Mouse (Mus musculus): ENCODE results near the gene Impdh1.

Gene Impdh1

DNA sequence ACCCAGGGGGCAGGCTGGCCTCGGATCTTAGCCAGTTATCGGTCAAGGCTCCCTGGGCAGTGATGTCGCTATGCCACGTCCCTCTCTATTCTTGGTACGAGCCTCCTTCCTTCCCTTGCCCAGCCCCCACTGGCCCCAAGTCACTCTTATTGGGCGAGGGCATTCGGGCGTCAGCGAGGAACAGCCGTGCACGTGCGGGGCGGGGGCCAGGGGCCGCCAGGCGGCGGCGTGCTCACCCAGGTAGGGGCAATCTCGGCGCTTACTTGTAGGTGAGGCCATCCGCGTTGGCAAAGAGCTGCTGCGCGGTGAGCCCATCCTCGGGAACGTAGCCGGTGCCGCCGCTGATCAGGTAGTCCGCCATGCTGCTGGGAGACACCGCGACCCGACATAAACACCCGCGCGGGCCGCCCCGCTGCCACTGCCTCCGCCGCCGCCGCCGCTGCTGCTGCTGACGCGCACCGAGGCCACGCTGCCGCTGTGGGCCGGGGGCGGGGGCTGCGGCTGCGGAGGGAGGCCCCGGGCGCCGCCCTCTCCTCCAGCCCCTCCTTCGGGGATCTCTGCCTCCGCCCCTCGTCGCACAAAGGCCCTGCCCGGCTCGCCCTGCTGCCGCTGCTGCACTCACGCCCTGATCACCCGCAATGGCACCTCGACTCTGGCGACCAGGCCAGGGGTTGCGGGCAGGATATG is 4.2 kb downstream of the Impdh1 start:
- no peak for DNase-seq (ENCODE audit: low spot score)

DNA sequence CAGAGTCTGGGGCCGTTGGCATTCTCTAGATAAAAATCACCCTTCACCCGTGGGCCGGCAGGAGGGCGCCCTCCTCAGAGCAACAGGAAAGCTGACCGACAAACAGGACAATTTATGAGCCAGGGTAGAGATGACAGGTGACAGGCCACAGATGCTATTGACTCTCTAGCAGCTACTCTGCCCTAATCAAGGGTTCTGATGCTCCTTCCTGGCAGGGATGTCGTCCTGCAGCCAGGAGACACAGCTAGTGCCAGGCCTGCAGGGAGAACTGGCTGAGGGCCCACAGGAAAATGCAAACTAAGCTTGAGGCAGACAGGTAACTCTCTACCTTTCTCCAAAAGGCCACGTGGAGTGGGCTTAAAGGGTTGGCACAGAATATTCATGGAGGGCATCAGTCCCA is 5.0 kb downstream of the Impdh1 start:
- no peak for DNase-seq (ENCODE audit: low spot score)

DNA sequence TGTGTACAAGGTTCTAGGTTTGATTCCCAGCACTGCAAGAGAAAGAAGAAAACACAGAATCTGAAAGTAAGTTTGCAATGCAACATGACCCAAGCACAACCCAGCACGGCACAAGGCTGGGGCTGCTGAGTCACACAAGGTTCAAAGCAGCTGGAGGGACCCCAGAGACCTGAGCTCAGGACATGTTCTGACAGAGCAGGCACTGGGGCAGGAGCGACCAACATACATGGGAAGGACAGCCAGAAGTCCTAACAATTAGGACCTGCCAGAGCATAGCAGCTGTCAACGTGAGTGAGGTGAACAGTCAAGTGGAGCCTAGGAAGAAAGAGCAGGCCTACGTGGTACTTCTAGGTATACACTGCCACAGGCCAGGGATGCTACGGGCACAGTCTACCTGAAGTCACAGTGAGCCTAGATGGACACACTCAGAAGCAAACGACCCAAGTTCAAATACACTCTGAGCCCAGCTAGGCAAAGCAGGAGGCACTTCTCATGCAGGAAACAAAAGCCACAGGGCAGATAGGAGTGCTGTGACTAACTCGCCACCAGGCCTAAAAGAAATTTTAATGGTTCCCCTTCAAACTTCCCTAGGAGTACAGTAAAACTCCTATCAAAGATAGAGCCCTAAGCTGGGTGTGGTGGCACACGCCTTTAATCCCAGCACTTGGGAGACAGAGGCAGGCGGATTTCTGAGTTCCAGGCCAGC is 5.8 kb downstream of the Impdh1 start:
- no peak for DNase-seq (ENCODE audit: low spot score)

DNA sequence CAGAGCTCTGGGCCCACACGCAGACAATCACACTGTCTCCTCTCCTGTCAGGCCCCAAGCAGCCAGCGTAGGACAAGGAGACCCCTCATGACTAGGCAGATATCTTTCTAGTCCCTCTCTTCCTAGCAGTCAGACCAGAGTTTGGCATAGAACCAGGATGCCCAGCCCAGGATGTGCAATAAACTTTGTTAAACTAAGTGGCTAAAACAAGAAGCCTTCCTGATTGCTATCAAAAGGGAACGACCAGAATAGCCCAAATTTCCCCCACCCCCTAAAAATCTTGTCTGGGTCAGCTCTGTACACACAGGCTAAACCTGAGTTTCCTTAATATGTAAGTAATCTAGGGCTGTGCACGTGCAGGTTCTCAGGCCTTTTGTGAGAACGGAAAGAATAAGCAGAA is 8.0 kb downstream of the Impdh1 start:
- no peak for DNase-seq (ENCODE audit: low spot score)

DNA sequence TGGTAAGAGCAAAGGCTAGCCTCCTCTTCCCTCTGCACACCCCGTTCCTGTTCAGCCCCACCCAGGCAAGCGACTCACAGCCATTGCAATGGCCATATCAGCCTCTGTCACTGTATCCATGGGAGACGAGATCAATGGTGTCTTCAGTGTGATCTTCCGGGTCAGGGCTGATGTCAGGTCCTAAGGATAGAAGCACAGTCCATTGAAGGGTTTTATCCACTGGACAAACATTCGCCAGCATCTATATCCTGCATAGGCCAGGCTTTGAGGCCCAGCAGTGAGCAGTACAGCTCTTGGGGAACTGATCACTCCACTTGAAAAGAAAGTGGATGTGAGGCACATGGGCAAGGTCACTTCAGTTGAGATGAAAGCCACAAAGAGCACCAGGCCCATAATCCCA is 9.1 kb downstream of the Impdh1 start:
- DNase-seq (ENCODE audit: low spot score), result no peak

DNA sequence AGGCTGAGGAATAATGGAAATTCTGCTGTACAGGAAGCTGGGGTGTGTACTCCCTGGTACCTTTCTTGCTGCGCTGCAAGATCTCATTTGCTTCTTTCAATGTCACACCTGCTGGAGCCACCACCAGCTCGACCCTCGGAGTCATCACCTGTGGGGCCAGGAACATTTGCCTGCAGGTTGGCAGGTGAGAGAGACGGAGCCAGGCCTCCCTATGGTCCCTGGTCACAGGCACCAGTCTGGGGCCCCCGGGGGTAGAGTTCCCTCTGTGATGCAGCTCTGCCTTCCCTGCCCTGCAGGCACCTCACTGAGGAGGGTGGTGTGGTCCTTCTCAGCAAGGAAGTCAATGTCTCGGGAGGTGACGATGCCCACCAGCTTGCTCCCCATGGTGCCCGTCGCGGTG is 10.2 kb downstream of the Impdh1 start:
- DNase-seq (ENCODE audit: low spot score), result no peak

DNA sequence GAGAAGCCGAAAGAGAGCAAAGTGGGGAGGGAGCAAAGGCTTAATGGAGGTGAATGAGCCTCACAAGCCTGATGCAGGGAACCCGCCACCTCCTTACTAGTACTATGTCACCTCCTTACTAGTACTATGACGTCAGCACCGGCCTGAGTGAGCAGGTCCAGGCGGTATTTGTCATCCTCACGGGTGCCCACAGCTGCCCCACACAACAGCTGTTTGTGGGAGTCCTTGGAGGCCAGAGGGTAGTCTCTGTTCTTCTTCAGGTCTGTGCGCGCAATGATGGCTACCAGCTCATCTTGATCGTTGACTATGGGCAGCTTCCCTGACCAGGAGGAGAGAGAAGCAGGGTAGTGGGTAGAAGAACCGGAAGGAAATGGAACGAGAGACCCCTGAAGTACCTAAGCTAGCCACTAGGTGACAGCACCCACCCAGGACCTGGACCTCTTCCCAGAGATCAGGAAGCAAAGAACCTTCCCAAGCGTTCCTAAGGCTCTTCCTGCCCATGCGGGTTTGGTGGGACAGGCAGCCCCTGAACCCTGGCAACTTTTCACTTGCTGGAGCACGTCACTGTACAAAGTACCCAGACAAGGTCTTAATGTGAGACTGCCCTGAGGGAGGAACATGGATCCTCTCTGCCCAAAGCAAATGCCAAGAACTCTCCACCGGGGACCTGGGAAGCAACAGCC is 11.1 kb downstream of the Impdh1 start:
- no peak for DNase-seq (ENCODE audit: low spot score)

DNA sequence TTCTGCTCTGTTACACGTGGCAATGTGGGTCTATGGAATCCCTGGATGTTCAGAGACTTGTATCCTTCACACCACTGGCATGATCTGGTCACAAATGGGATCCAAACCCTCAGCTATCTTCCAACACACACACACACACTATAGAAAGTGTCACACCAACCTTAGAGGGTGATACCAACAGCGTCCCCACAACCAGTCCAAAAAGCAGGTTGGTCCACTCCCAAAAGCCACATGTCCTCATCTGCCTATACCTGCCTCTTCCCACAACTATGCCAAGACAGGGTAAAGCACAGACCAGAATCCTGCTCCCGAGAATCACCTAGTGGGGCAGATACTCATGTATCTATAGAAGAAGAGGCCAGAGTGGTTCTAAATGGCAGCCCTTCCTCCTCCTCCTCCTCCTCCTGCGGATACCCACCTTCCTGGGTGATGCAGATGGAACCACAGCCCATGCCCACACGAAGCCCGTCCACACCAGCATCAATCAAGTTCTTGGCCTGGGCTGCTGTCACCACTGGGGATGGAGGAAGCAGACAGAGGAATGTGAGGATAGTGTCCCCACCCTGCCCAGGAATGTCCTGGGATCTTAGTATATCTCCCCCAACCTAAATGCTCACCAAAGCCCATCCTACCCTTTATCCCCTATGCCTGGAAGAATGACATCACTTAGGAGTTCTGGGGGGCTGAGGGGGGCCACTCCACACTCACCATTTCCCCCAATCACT is 12.1 kb downstream of the Impdh1 start:
- DNase-seq (ENCODE audit: low spot score), result no peak

DNA sequence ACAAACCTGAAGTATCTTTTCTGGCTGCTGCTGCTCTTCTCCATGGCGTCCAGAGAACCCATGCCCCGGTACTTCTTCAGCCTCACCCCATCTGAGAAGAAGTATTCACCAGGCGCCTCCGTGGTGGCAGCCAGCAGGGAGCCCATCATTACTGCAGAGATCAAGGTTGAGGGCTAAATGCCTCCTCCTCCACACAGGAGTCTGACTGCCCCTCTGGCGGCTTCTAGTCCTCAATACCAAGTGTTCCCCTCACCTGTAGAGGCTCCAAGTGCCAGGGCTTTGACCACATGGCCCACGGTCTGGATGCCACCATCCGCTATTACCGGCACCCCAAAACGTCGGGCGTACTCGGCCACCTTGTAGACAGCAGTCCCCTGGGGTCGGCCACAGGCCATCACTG is 13.1 kb downstream of the Impdh1 start:
- no peak for DNase-seq (ENCODE audit: low spot score)

DNA sequence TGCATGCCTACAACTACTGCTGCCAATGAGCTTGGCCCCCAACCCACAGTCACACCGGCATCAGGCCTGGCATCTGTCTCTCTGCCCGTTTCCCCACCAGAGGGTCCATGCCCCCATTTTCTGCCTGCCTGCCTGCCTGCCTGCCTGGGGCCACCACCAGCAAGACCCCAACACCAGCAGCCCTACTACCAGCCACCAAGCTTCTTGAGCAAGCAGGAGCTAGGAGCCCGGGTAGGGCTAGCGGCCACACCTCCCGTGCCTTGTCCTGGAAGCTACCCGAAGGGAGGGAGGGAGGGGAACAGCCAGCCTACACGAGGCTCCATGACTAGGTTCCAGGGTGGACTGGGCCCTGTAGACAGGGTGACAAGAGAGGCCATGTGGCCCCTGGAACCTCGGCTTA is 14.2 kb downstream of the Impdh1 start:
- DNase-seq (ENCODE audit: low spot score), result no peak

DNA sequence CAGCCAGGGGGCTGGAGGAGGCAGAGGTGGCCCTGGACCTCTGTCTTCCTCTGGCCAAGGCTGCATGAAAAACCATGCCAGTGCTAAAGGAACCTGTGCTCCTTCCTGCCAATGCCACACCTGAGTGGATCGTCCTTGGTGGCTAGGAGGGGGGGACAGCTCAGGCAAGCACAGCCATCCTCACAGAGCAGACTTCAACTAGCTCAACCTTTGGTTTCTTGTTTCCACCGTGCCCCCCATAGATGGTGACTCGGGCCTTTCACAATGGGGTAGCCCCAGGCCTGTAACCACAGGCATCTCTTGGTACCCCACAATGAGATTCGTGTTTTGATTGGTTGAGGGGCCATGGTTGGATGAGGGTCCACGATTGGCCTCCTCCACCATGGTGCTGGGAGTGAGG is 14.8 kb downstream of the Impdh1 start:
- no peak for DNase-seq (ENCODE audit: low spot score)

DNA sequence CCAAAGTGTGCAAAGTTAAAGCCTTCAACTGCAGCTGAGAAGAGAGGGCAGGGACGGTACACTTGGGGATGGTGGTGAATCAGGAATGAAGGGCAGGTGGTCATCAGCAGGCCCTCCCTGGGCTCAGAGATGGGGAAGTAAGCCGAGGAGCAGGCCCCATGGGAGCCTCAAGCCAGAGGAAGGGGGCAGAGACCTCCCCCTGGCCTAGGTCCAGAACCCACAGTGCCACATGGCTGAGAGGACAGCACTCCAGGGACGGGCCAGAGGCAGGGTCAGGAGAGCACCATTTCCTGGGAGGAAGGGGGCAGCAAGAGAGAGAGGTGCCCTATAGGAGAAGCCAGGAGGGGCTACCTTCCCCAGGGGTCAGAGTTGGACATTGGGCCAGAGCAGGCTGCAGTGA is 15.7 kb downstream of the Impdh1 start:
- no peak for DNase-seq (ENCODE audit: low spot score)

DNA sequence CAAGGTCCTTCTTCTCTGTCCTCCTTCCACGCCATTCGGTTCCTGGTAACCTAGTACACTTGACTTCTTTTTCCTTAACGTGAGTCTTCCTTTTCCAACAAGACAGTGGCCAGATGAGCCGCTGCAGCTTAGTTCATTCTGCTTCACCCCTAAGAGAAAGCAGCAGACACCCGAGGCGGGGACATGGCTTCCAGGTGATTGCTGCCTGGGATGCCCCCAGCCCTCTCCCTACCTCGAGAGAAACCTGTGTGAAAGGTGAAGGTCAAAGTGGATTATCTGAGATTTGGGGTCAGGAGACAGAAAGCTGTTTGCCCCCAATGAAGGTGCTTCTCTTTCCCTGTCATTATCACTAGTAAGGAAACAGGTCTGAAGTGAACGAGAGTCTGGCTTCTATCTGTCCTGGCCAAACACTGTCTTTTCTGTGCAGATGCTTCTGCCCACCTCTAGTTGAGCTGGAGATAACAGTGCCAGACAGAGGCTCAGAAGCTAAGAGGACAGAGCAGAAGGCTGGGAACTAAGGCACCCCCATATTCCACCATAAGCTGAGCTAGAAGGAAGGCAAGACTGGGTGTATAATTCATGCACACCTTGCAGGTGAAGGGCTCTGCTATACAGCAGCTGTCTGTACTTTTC is 16.8 kb downstream of the Impdh1 start:
- no peak for DNase-seq (ENCODE audit: low spot score)

DNA sequence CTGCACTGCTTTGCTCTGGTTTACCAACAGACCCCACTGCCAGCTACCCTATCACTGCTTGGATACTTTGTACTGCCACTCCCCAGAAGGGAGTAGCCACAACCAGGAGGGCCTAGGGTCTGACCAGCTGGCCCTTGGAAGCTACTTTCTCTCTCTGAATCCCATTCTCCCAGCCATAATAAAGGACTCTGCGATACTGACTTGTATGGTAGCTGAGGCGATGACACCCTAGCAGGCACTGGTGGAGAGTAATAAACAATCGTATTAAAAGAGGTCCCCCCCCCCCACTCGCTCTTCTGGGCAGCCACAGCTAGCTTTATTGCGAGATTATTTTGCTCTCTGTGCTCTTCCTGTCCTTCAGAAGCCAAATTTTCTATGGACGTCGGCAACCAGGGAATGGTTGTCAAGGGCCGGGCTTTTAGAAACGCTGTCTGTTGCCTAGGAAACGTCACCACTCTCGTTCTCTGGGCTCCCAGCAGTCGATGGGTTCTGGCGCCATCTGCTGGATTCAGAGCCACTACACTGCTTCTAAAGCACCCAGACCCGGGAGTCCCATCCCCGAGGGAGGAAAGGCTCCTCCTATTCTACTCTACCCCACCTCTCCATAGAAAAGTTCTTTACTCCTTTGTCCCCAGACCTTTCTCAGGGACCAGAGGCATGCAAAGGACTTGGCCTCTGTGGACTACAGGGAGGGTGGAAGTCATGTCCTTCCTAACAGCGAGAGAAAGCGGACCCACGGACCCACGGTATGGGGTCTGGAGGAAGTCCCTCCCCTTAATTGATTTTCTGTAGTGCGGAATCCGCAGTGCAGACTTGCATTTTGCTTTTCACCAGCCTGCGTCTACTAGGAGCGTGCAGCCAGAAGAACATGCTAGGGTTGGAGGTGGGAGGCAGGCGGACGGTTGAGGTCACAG is 17.6 kb downstream of the Impdh1 start:
- DNase-seq (ENCODE audit: low spot score), result peak; percentile 85

DNA sequence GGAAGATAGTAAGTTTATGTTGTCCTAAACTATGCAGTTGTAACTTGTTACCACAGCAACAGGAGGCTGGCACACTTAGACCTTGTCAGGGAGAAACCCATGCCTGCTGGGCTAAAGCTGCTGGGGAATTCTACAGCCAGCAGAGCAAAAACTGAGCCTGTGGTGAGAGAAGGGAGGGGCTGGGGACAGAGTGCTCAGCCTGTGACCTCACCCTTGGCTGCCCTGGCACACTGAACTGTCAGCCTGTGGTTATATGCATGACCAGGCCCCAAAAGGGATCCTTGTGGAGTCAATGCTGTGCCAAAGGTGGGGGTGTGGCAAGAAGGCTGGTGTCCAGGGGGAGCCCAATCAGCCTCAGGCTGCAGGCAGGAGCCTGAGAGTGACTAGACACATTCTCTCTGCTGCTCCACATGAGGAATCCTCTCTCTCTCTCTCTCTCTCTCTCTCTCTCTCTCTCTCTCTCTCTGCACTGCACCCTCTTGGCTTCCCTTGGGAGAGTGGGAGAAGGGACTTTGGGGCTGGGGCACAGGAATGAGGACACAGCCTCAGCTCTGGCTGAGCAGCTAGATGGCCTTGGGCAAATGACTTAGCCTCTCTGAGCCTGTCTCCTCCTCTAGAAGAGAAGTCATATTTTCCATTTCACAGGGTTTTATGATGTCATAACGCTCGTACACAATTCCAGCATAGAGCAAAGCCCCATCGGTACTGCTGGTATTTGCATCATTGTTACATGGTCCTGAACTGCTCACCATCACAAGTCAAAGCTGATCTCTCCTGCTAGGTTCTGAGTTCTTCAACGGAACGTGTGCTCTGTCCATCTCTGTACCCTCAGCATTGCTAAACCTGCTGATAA is 20.1 kb downstream of the Impdh1 start:
- DNase-seq (ENCODE audit: low spot score), result no peak

DNA sequence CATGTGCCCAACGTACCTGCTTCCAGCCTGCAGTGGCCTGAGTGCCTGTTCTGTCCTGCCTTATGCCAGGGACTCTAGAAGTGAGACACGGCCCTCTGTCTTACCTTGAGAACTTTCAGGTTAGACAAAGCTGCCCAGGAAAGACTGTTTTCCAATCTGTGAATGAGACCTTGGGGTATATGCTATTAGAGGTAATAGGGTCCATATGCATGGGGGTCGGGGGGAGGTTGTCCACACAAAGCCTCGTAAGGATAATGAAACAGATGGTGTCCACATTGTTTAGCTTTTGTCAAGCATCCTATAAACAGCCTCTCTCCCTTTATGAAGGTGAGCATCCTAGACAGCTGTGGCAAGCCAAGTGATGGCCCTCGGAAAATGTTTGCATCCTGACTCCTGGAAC is 21.0 kb downstream of the Impdh1 start:
- no peak for DNase-seq (ENCODE audit: low spot score)

DNA sequence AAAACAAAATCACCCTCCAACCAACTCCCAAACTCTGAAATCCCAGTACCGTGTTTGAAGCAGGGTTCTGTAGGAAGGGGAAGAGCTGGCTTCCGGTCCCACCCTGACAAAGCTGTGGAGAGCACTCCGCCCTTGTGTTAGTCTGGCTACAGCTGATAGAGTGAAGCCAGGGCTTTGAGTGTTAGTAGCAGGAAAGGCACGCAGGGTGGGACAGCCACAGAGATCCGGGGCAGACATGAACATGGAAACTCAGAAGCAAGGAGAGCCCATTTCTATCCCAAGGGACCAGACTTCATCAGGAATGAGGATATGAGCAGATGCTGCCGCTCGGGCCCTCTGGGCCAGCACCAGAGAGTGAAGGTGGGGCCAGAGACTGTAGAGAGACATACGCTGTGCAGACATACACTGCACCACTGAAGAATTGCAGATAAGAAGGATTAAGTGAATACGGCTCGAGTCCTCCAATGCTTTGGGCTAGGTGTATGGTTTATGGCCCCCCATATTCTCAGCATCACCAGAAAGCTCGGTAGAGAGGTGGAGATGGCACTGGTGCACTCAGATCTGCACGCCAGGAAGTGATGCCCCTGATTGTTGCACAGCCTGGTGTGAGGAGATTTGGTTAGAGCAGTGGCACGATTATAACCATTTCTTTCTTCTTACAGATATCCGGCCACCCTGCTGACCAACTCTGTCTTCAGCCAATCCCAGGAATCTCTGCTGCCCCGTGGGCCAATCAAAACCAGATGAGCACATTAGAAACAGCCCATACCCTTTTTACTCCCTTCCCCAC is 22.0 kb downstream of the Impdh1 start:
- no peak for DNase-seq (ENCODE audit: low spot score)

DNA sequence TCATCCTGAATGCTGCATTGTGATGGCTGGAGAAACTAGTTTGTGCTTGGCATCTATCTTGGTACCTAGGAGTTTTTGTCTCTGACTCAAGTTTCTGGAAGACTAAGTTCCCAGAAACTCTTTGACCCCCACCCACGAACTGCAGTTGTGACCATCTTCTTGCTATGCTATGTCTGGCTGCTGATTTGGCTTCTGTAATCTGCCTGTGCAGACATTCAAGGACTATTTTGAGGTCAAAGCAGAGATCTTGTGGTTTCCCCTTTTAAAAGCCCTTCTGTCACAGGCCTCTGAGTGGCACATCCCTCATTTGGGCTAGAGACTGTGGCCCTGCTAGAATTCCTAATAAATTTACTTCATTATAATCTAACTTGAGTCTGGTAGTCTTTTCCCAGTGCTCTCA is 28.2 kb downstream of the Impdh1 start:
- no peak for DNase-seq (ENCODE audit: low spot score)

DNA sequence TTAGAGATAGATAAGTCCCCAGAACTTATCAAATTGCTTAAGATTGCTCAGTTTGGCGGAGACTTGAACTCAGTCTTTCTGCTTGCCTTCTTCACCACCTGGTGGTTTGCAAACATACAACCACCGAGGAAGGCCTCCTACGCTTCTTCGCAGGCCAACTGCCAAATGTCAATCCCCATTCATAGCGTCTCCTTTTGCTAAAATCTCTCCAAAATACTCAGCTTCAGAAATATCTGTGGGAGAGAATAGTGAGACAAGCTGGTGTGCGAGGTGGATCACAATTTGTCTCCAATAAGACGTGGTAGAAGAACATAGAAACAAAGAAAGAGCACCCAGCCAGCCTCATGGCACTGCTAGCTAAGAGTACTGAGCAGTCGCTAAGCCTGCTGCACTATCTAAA is 36.3 kb downstream of the Impdh1 start:
- peak; percentile 44 for DNase-seq (ENCODE audit: low spot score)
